In genomic region chr7:142278183-142278582, GRCm38 (mm10) we compare ENCODE assay signal across 10 mouse cellular contexts. TPM values are rescaled to one million over a fixed set of nuclear protein-coding genes. Genes with fewer than 3 reads are reported as not detected.
DNase-seq lines count a peak whose midpoint lies in the region; ATAC-seq and TF ChIP-seq lines count a peak whose summit lies in the region.
"Not testable (repeated sequence)": the region's sequence is repeated elsewhere in the genome, so short reads cannot be mapped to it uniquely, and the experiment has no call there.
"Had no signal": no experiment of that assay in that cellular context is flagged by ENCODE, and none has a peak within 500 bp of the region (broad histone marks: within the 10 kb centered on the region; RNA-seq: fewer than 3 reads in every experiment).

No protein-coding gene starts in this region.

- peak; percentile 66 for DNase-seq in B cell, adult 2 months
- peak; percentile 72 for DNase-seq in adrenal gland, postnatal 25 days
- DNase-seq in embryo, embryonic 10.5 days (ENCODE audit: low spot score): peak; percentile 83
- peak; percentile 66 for DNase-seq in kidney, postnatal 0 days (ENCODE audit: low spot score)
- peak; percentile 16 for DNase-seq in liver, embryonic 13.5 days
- peak; percentile 65 for DNase-seq in neural tube, embryonic 11.5 days (ENCODE audit: low spot score)

- H3K27ac ChIP-seq in kidney, postnatal 0 days; liver, embryonic 13.5 days; neural tube, embryonic 11.5 days (ENCODE audit: low read depth, low read length); stomach, embryonic 15.5 days: not testable (repeated sequence)

- not testable (repeated sequence) for H3K9me3 ChIP-seq in kidney, postnatal 0 days (replicated peaks; ENCODE audit: low read length); liver, embryonic 13.5 days (replicated peaks); neural tube, embryonic 11.5 days (ENCODE audit: control insufficient read depth, low read length); stomach, embryonic 15.5 days

- H3K9ac ChIP-seq in kidney, postnatal 0 days (ENCODE audit: low read depth, low read length); liver, embryonic 13.5 days; neural tube, embryonic 11.5 days (ENCODE audit: low read length); stomach, embryonic 15.5 days: not testable (repeated sequence)

- H3K4me3 ChIP-seq in kidney, postnatal 0 days (replicated peaks; ENCODE audit: low read depth, low read length); liver, embryonic 13.5 days (replicated peaks); neural tube, embryonic 11.5 days (ENCODE audit: low read depth, low read length); stomach, embryonic 15.5 days (replicated peaks): not testable (repeated sequence)

- H3K36me3 ChIP-seq in kidney, postnatal 0 days (ENCODE audit: insufficient read depth, low read length); liver, embryonic 13.5 days; neural tube, embryonic 11.5 days (ENCODE audit: control insufficient read depth, insufficient read depth, low read length); stomach, embryonic 15.5 days: not testable (repeated sequence)

- H3K4me1 ChIP-seq in kidney, postnatal 0 days (replicated peaks; ENCODE audit: insufficient read depth, low read length); liver, embryonic 13.5 days (replicated peaks); neural tube, embryonic 11.5 days (ENCODE audit: control insufficient read depth, insufficient read depth, low read length); stomach, embryonic 15.5 days: not testable (repeated sequence)

- not testable (repeated sequence) for H3K27me3 ChIP-seq in kidney, postnatal 0 days (ENCODE audit: insufficient read depth, low read length); neural tube, embryonic 11.5 days (ENCODE audit: control insufficient read depth, insufficient read depth, low read length); stomach, embryonic 15.5 days (replicated peaks)
- peaks cover 24% of the 10 kb centered on the region for H3K27me3 ChIP-seq in liver, embryonic 13.5 days

- ATAC-seq in granulocyte monocyte progenitor cell, adult 5-6 weeks (replicated peaks; ENCODE audit: poor library complexity, severe bottlenecking): peak; percentile 91
- not testable (repeated sequence) for ATAC-seq in kidney, postnatal 0 days (replicated peaks; ENCODE audit: low FRiP score, low read depth); liver, embryonic 13.5 days (ENCODE audit: low read depth); neural tube, embryonic 11.5 days (ENCODE audit: insufficient read depth, low FRiP score, low TSS enrichment)
- 0 out of 2 replicates have a peak, but pooled peaks have one; percentile 43 for ATAC-seq in stomach, embryonic 15.5 days (ENCODE audit: insufficient read depth, low FRiP score, low read depth)

- WGBS in kidney, postnatal 0 days: 2% methylated on average over 3 of the region's 3 CpGs
- 0% methylated on average over 3 of the region's 3 CpGs for WGBS in liver, embryonic 13.5 days (ENCODE audit: insufficient replicate concordance)
- WGBS in neural tube, embryonic 11.5 days: 0% methylated on average over 3 of the region's 3 CpGs
- 0% methylated on average over 3 of the region's 3 CpGs for WGBS in stomach, embryonic 15.5 days

- peak; percentile 70 for TF ChIP-seq CTCF in kidney, postnatal 0 days (IDR thresholded peaks at IDR 0.05; ENCODE audit: low read depth)

- not testable (repeated sequence) for H3K4me2 ChIP-seq in kidney, postnatal 0 days (ENCODE audit: low read length); liver, embryonic 13.5 days; neural tube, embryonic 11.5 days (ENCODE audit: low read depth); stomach, embryonic 15.5 days

RNA-seq across cellular contexts. Expression of gene Gm4559, which starts 4.0 kb away (rescaled TPM):
- total RNA-seq in adrenal gland, postnatal 25 days (2021): not detected in 2 replicates
- total RNA-seq in granulocyte monocyte progenitor cell, adult 5-6 weeks (2014; fragmentation: Nextera tagmentation): not detected in 2 replicates
- total RNA-seq in granulocyte monocyte progenitor cell, adult 5-6 weeks (2017): not detected in 2 replicates
- not detected in 2 replicates for polyA plus RNA-seq in kidney, postnatal 0 days (2015; fragmentation: Nextera tagmentation; extraction: Ambion mirVana)
- not detected in 2 replicates for polyA plus RNA-seq in liver, embryonic 13.5 days (2015; fragmentation: Nextera tagmentation; extraction: Ambion mirVana)
- not detected in 2 replicates for polyA plus RNA-seq in neural tube, embryonic 11.5 days (2014; fragmentation: Nextera tagmentation; extraction: Ambion mirVana)
- not detected in 2 replicates for polyA plus RNA-seq in stomach, embryonic 15.5 days (2015; fragmentation: Nextera tagmentation; extraction: Ambion mirVana)
- total RNA-seq: heart, adult 8-10 months had no signal
- polyA plus RNA-seq: liver, embryonic 12.5 days had no signal

RNA-seq across cellular contexts. Expression of gene Krtap5-1, which starts 18.7 kb away (rescaled TPM):
- not detected in 2 replicates for total RNA-seq in adrenal gland, postnatal 25 days (2021)
- total RNA-seq in granulocyte monocyte progenitor cell, adult 5-6 weeks (2014; fragmentation: Nextera tagmentation): not detected in 2 replicates
- total RNA-seq in granulocyte monocyte progenitor cell, adult 5-6 weeks (2017): not detected in 2 replicates
- not detected in 2 replicates for polyA plus RNA-seq in kidney, postnatal 0 days (2015; fragmentation: Nextera tagmentation; extraction: Ambion mirVana)
- not detected in 2 replicates for polyA plus RNA-seq in liver, embryonic 13.5 days (2015; fragmentation: Nextera tagmentation; extraction: Ambion mirVana)
- not detected in 2 replicates for polyA plus RNA-seq in neural tube, embryonic 11.5 days (2014; fragmentation: Nextera tagmentation; extraction: Ambion mirVana)
- polyA plus RNA-seq in stomach, embryonic 15.5 days (2015; fragmentation: Nextera tagmentation; extraction: Ambion mirVana): not detected in 2 replicates
- total RNA-seq: heart, adult 8-10 months had no signal
- polyA plus RNA-seq: liver, embryonic 12.5 days had no signal

RNA-seq across cellular contexts. Expression of gene Gm2431, which starts 20.0 kb away (rescaled TPM):
- total RNA-seq in adrenal gland, postnatal 25 days (2021): not detected in 2 replicates
- not detected in 2 replicates for total RNA-seq in granulocyte monocyte progenitor cell, adult 5-6 weeks (2014; fragmentation: Nextera tagmentation)
- not detected in 2 replicates for total RNA-seq in granulocyte monocyte progenitor cell, adult 5-6 weeks (2017)
- polyA plus RNA-seq in kidney, postnatal 0 days (2015; fragmentation: Nextera tagmentation; extraction: Ambion mirVana): not detected in 2 replicates
- not detected in 2 replicates for polyA plus RNA-seq in liver, embryonic 13.5 days (2015; fragmentation: Nextera tagmentation; extraction: Ambion mirVana)
- not detected in 2 replicates for polyA plus RNA-seq in neural tube, embryonic 11.5 days (2014; fragmentation: Nextera tagmentation; extraction: Ambion mirVana)
- not detected in 2 replicates for polyA plus RNA-seq in stomach, embryonic 15.5 days (2015; fragmentation: Nextera tagmentation; extraction: Ambion mirVana)
- total RNA-seq: heart, adult 8-10 months had no signal
- polyA plus RNA-seq: liver, embryonic 12.5 days had no signal

RNA-seq across cellular contexts. Expression of gene Krtap5-4, which starts 25.2 kb away (rescaled TPM):
- not detected in 2 replicates for total RNA-seq in adrenal gland, postnatal 25 days (2021)
- not detected in 2 replicates for total RNA-seq in granulocyte monocyte progenitor cell, adult 5-6 weeks (2014; fragmentation: Nextera tagmentation)
- total RNA-seq in granulocyte monocyte progenitor cell, adult 5-6 weeks (2017): not detected in 2 replicates
- not detected in 2 replicates for polyA plus RNA-seq in kidney, postnatal 0 days (2015; fragmentation: Nextera tagmentation; extraction: Ambion mirVana)
- polyA plus RNA-seq in liver, embryonic 13.5 days (2015; fragmentation: Nextera tagmentation; extraction: Ambion mirVana): not detected in 2 replicates
- not detected in 2 replicates for polyA plus RNA-seq in neural tube, embryonic 11.5 days (2014; fragmentation: Nextera tagmentation; extraction: Ambion mirVana)
- not detected in 2 replicates for polyA plus RNA-seq in stomach, embryonic 15.5 days (2015; fragmentation: Nextera tagmentation; extraction: Ambion mirVana)
- total RNA-seq: heart, adult 8-10 months had no signal
- polyA plus RNA-seq: liver, embryonic 12.5 days had no signal

RNA-seq across cellular contexts. Expression of gene Gm40460, which starts 37.3 kb away (rescaled TPM):
- not detected in 2 replicates for total RNA-seq in adrenal gland, postnatal 25 days (2021)
- total RNA-seq in granulocyte monocyte progenitor cell, adult 5-6 weeks (2014; fragmentation: Nextera tagmentation): not detected in 2 replicates
- not detected in 2 replicates for total RNA-seq in granulocyte monocyte progenitor cell, adult 5-6 weeks (2017)
- not detected in 2 replicates for polyA plus RNA-seq in kidney, postnatal 0 days (2015; fragmentation: Nextera tagmentation; extraction: Ambion mirVana)
- not detected in 2 replicates for polyA plus RNA-seq in liver, embryonic 13.5 days (2015; fragmentation: Nextera tagmentation; extraction: Ambion mirVana)
- polyA plus RNA-seq in neural tube, embryonic 11.5 days (2014; fragmentation: Nextera tagmentation; extraction: Ambion mirVana): not detected in 2 replicates
- polyA plus RNA-seq in stomach, embryonic 15.5 days (2015; fragmentation: Nextera tagmentation; extraction: Ambion mirVana): not detected in 2 replicates
- total RNA-seq: heart, adult 8-10 months had no signal
- polyA plus RNA-seq: liver, embryonic 12.5 days had no signal

Comparison
In these comparisons a context has a peak if more than half of its experiments do, and no peak if none do; other contexts are left out.
1. DNase-seq: peak in every context shown above with its lines; median percentile 83 in embryo, embryonic 10.5 days; 72 in adrenal gland, postnatal 25 days; 66 in B cell, adult 2 months; 66 in kidney, postnatal 0 days; 65 in neural tube, embryonic 11.5 days; 16 in liver, embryonic 13.5 days.